Comparison of ENCODE assay signal across 12 mouse cellular contexts in genomic region chr1:189067204-189067960, GRCm38 (mm10). TPM values are rescaled to one million over a fixed set of nuclear protein-coding genes. Genes with fewer than 3 reads are reported as not detected.
DNase-seq lines count a peak whose midpoint lies in the region; ATAC-seq lines count a peak whose summit lies in the region.
"Had no signal": no experiment of that assay in that cellular context is flagged by ENCODE, and none has a peak within 500 bp of the region (broad histone marks: within the 10 kb centered on the region; RNA-seq: fewer than 3 reads in every experiment).

No protein-coding gene starts in this region.

- no peak overlapping the region for H3K4me3 ChIP-seq in hindbrain, embryonic 13.5 days
- H3K4me3 ChIP-seq in hindbrain, embryonic 10.5 days, result no peak overlapping the region
- no peak overlapping the region for H3K4me3 ChIP-seq in heart, embryonic 10.5 days
- no peak overlapping the region for H3K4me3 ChIP-seq in midbrain, embryonic 16.5 days (ENCODE audit: low read depth, low read length)
- H3K4me3 ChIP-seq: liver, embryonic 13.5 days had no signal

- peak; percentile 68 to 70 for DNase-seq in cerebellum, postnatal 14 days
- no peak for DNase-seq in cerebellum, adult 8-10 months
- no peak for DNase-seq in hindbrain, embryonic 10.5 days (ENCODE audit: low spot score)
- peak; percentile 52 for DNase-seq in heart, embryonic 10.5 days (ENCODE audit: low spot score)
- DNase-seq in lung, postnatal 14 days, result no peak
- DNase-seq: cerebellum, adult 9-10 months; kidney, postnatal 36 days; liver, embryonic 13.5 days had no signal

- H3K4me2 ChIP-seq in hindbrain, embryonic 13.5 days, result 0 out of 2 replicates have a peak overlapping the region, but pooled peaks have one; percentile 0
- peak overlapping the region; percentile 7; the same call in 1 of the 2 replicates for H3K4me2 ChIP-seq in midbrain, embryonic 16.5 days (ENCODE audit: low read length)
- H3K4me2 ChIP-seq: liver, embryonic 13.5 days had no signal

- WGBS in hindbrain, embryonic 13.5 days, result 67% methylated on average over 16 of the region's 16 CpGs
- WGBS in hindbrain, embryonic 10.5 days, result 85% methylated on average over 16 of the region's 16 CpGs
- 77% methylated on average over 16 of the region's 16 CpGs for WGBS in heart, embryonic 10.5 days
- WGBS in midbrain, embryonic 16.5 days, result 60% methylated on average over 16 of the region's 16 CpGs

- peaks cover 9% of the 10 kb centered on the region for H3K4me1 ChIP-seq in hindbrain, embryonic 13.5 days (replicated peaks)
- no peaks in the 10 kb centered on the region for H3K4me1 ChIP-seq in hindbrain, embryonic 10.5 days (replicated peaks)
- peaks cover 16% of the 10 kb centered on the region for H3K4me1 ChIP-seq in heart, embryonic 10.5 days
- peaks cover 2% of the 10 kb centered on the region for H3K4me1 ChIP-seq in midbrain, embryonic 16.5 days (ENCODE audit: control insufficient read depth, insufficient read depth, low read length)
- H3K4me1 ChIP-seq: liver, embryonic 13.5 days had no signal

- no peaks in the 10 kb centered on the region for H3K27me3 ChIP-seq in hindbrain, embryonic 13.5 days
- no peaks in the 10 kb centered on the region for H3K27me3 ChIP-seq in hindbrain, embryonic 10.5 days (ENCODE audit: insufficient read depth, poor library complexity, severe bottlenecking)
- no peaks in the 10 kb centered on the region for H3K27me3 ChIP-seq in heart, embryonic 10.5 days (ENCODE audit: insufficient read depth, poor library complexity, severe bottlenecking)
- no peaks in the 10 kb centered on the region for H3K27me3 ChIP-seq in midbrain, embryonic 16.5 days (ENCODE audit: control insufficient read depth, insufficient read depth, low read depth, low read length)
- H3K27me3 ChIP-seq: liver, embryonic 13.5 days had no signal

- H3K27ac ChIP-seq in hindbrain, embryonic 13.5 days, result peak overlapping the region; percentile 74
- no peak overlapping the region for H3K27ac ChIP-seq in hindbrain, embryonic 10.5 days
- peak overlapping the region; percentile 7; the same call in 1 of the 2 replicates for H3K27ac ChIP-seq in heart, embryonic 10.5 days
- peak overlapping the region; percentile 48; the same call in 1 of the 2 replicates for H3K27ac ChIP-seq in midbrain, embryonic 16.5 days (ENCODE audit: low read length)
- H3K27ac ChIP-seq: liver, embryonic 13.5 days had no signal

- H3K36me3 ChIP-seq in hindbrain, embryonic 13.5 days, result no peaks in the 10 kb centered on the region
- H3K36me3 ChIP-seq in hindbrain, embryonic 10.5 days, result no peaks in the 10 kb centered on the region
- no peaks in the 10 kb centered on the region for H3K36me3 ChIP-seq in heart, embryonic 10.5 days
- no peaks in the 10 kb centered on the region for H3K36me3 ChIP-seq in midbrain, embryonic 16.5 days (ENCODE audit: control insufficient read depth, insufficient read depth, low read length)
- H3K36me3 ChIP-seq: liver, embryonic 13.5 days had no signal

- H3K9ac ChIP-seq in hindbrain, embryonic 13.5 days, result no peak overlapping the region
- no peak overlapping the region for H3K9ac ChIP-seq in midbrain, embryonic 16.5 days (ENCODE audit: low read depth, low read length)
- H3K9ac ChIP-seq: liver, embryonic 13.5 days had no signal

- no peak; the same call in 1 of the 2 replicates for ATAC-seq in hindbrain, embryonic 13.5 days (ENCODE audit: low FRiP score)
- no peak for ATAC-seq in midbrain, embryonic 16.5 days
- no peak for ATAC-seq in erythroid progenitor cell, adult 5-6 weeks (replicated peaks; ENCODE audit: low FRiP score, poor library complexity, severe bottlenecking)
- ATAC-seq: intestine, embryonic 16.5 days had no signal

- no peaks in the 10 kb centered on the region for H3K9me3 ChIP-seq in hindbrain, embryonic 13.5 days
- no peaks in the 10 kb centered on the region for H3K9me3 ChIP-seq in hindbrain, embryonic 10.5 days
- H3K9me3 ChIP-seq in heart, embryonic 10.5 days, result no peaks in the 10 kb centered on the region
- no peaks in the 10 kb centered on the region for H3K9me3 ChIP-seq in midbrain, embryonic 16.5 days (replicated peaks; ENCODE audit: control insufficient read depth, low read length, poor library complexity, severe bottlenecking)
- H3K9me3 ChIP-seq: liver, embryonic 13.5 days had no signal

RNA-seq across cellular contexts. Expression of gene Kctd3, which starts 59.7 kb away (rescaled TPM):
- polyA plus RNA-seq in hindbrain, embryonic 13.5 days (2015; fragmentation: Nextera tagmentation; extraction: Ambion mirVana), result 34.4 and 36.2 TPM in 2 replicates
- polyA plus RNA-seq in hindbrain, embryonic 10.5 days (2016; fragmentation: Nextera tagmentation; extraction: Ambion mirVana), result 29.1 and 31.6 TPM in 2 replicates
- polyA plus RNA-seq in heart, embryonic 10.5 days (2016; fragmentation: Nextera tagmentation; extraction: Ambion mirVana), result 20.4 and 30.5 TPM in 2 replicates
- 48.5 and 49.6 TPM in 2 replicates for polyA plus RNA-seq in midbrain, embryonic 16.5 days (2015; fragmentation: Nextera tagmentation; extraction: Ambion mirVana)
- total RNA-seq in erythroid progenitor cell, adult 5-6 weeks (2015; ENCODE audit: low replicate concordance), result 7.6 and 11.7 TPM in 2 replicates
- 10.2 and 14.8 TPM in 2 replicates for total RNA-seq in erythroid progenitor cell, adult 5-6 weeks (2017; ENCODE audit: low replicate concordance)

Comparison
In these comparisons a context has a peak if more than half of its experiments do, and no peak if none do; other contexts are left out.
1. DNase-seq: peak in cerebellum, postnatal 14 days (2 of 2) and heart, embryonic 10.5 days (single experiment); none in cerebellum, adult 8-10 months (single experiment), hindbrain, embryonic 10.5 days (single experiment) and lung, postnatal 14 days (single experiment).